Mouse (Mus musculus) intestine, embryonic 15.5 days (tissue): ENCODE results near the gene Cck. TPM values are rescaled to one million over a fixed set of nuclear protein-coding genes. Genes with fewer than 3 reads are reported as not detected.
A peak's percentile ranks its signal among the peaks of the same experiment; 100 is the strongest.

Source experiments
- ATAC-seq: fragments of 200-750 bp; cut with Nextera tagmentation; 2 replicates; pipeline ENCODE4 v1.8.0; 2017; ENCODE audit warnings: moderate TSS enrichment, moderate library complexity
- H3K27ac ChIP-seq: fragments of 300-500 bp; sonication (generic); 2 replicates; pipeline ENCODE4 v1.5.1; 2015; ENCODE audit warnings: mild to moderate bottlenecking, inconsistent platforms
- H3K27me3 ChIP-seq: fragments of 300-500 bp; sonication (generic); replicated peaks from 2 replicates; pipeline ENCODE4 v1.6.1; 2015; ENCODE audit warnings: inconsistent platforms
- H3K36me3 ChIP-seq: fragments of 300-500 bp; sonication (generic); 2 replicates; pipeline ENCODE4 v1.6.1; 2015; ENCODE audit warnings: inconsistent platforms
- H3K4me1 ChIP-seq: fragments of 300-500 bp; sonication (generic); replicated peaks from 2 replicates; pipeline ENCODE4 v1.6.1; 2015; ENCODE audit warnings: inconsistent platforms
- H3K4me2 ChIP-seq: fragments of 300-500 bp; sonication (generic); replicated peaks from 2 replicates; pipeline ENCODE4 v1.6.1; 2015; ENCODE audit warnings: mild to moderate bottlenecking, inconsistent platforms
- H3K4me3 ChIP-seq: fragments of 300-500 bp; sonication (generic); replicated peaks from 2 replicates; pipeline ENCODE4 v1.5.1; 2015; ENCODE audit warnings: inconsistent platforms
- H3K9ac ChIP-seq: fragments of 300-500 bp; sonication (generic); 2 replicates; pipeline ENCODE4 v1.6.1; 2015; ENCODE audit warnings: inconsistent platforms
- H3K9me3 ChIP-seq: fragments of 300-500 bp; sonication (generic); 2 replicates; pipeline ENCODE4 v1.6.1; 2016; ENCODE audit warnings: inconsistent platforms
- WGBS: fragments of 180-500 bp; shearing (Covaris S2); methylation state at CpG from one replicate; pipeline ENCODE4 v1.1.7; 2015; 5-methylcytosine and 5-hydroxymethylcytosine counted together
- polyA plus RNA-seq: library from polyadenylated mRNA; unstranded; fragments of >200 nt; fragmentation: Nextera tagmentation; extraction: Ambion mirVana; gene quantifications from 2 replicates; pipeline ENCODE4 v1.2.1, GENCODE M21; 2015

Gene Cck
- polyA plus RNA-seq = 29.6 and 33.9 TPM in 2 replicates

GRCm38 (mm10) chr9:121495529-121495928, at the start of gene Cck:
Gene Cck, minus strand, starts transcription at chr9:121495694.
- Histone ChIP-seq H3K4me2 (peak within 1 kb of the TSS; percentile 66), H3K27ac (no peak within 1 kb of the TSS), H3K9me3 (no peaks in the 10 kb centered on the region), H3K9ac (no peak within 1 kb of the TSS), H3K36me3 (no peaks in the 10 kb centered on the region), H3K4me3 (peak within 1 kb of the TSS; percentile 25), H3K27me3 (peaks cover 56% of the 10 kb centered on the region), H3K4me1 (peaks cover 19% of the 10 kb centered on the region)
- WGBS = 1% methylated on average over 12 of the region's 12 CpGs
- peak; percentile 69 for ATAC-seq

DNA sequence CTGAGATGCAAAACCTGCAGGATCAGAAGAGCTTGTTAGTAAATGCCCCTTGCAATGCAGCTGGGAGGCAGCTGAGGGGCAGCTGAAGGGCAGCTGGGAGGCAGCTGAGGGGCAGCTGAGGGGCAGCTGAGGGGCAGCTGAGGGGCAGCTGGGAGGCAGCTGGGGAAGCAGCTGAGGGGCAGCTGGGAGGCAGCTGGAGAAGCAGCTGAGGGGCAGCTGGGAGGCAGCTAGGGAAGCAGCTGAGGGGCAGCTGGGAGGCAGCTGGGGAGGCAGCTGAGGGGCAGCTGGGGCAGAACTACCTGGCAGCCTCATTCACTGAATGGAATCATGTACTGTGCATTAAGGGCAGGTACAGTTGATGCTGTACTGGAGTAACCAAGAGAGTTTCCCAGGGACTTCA, 46.0 kb upstream of the Cck start:
- Histone ChIP-seq H3K4me2 (no peak overlapping the region), H3K9me3 (no peaks in the 10 kb centered on the region), H3K4me1 (no peaks in the 10 kb centered on the region), H3K27ac (no peak overlapping the region), H3K27me3 (no peaks in the 10 kb centered on the region), H3K4me3 (no peak overlapping the region), H3K9ac (no peak overlapping the region), H3K36me3 (no peaks in the 10 kb centered on the region)
- no peak for ATAC-seq

- Histone ChIP-seq H3K9ac (no peak overlapping the region), H3K27me3 (no peaks in the 10 kb centered on the region), H3K9me3 (no peaks in the 10 kb centered on the region), H3K27ac (no peak overlapping the region), H3K4me1 (no peaks in the 10 kb centered on the region), H3K4me3 (no peak overlapping the region), H3K4me2 (no peak overlapping the region), H3K36me3 (no peaks in the 10 kb centered on the region)
- ATAC-seq = no peak
- 82% methylated on average over 9 of the region's 9 CpGs for WGBS
These were observed 37.1 kb upstream of the Cck start for GRCm38 (mm10) chr9:121532626-121533025.

GRCm38 (mm10) chr9:121528605-121529357, 33.3 kb upstream of the Cck start:
- H3K4me2 ChIP-seq = no peak overlapping the region
- H3K9me3 ChIP-seq = no peaks in the 10 kb centered on the region
- no peaks in the 10 kb centered on the region for H3K4me1 ChIP-seq
- ATAC-seq = no peak
- H3K27me3 ChIP-seq = no peaks in the 10 kb centered on the region
- H3K27ac ChIP-seq = no peak overlapping the region
- 64% methylated on average over 8 of the region's 8 CpGs for WGBS
- H3K36me3 ChIP-seq = no peaks in the 10 kb centered on the region
- no peak overlapping the region for H3K4me3 ChIP-seq
- no peak overlapping the region for H3K9ac ChIP-seq

DNA sequence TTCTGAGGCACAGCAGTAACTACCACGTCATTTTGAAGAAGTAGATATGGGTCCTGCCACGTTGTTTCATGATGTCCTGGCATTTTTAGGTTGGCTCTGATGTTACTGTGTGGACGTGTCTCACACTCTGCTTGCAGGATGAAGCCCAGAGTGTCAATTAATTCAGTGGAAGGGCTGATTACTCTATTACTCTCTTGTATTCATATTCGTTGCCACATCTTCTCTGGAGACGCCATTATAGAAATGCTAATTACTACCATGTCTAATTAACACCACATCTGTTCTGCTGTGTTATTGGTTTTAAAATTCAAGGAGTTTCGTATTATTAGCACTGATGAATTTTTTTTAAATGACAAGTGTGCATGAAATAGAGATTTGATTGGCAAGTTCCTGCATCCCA, 30.7 kb upstream of the Cck start:
- Histone ChIP-seq H3K4me2 (no peak overlapping the region), H3K36me3 (no peaks in the 10 kb centered on the region), H3K27me3 (no peaks in the 10 kb centered on the region), H3K9me3 (no peaks in the 10 kb centered on the region), H3K9ac (no peak overlapping the region), H3K4me3 (no peak overlapping the region), H3K4me1 (no peaks in the 10 kb centered on the region), H3K27ac (no peak overlapping the region)
- ATAC-seq = no peak
- 76% methylated on average over 6 of the region's 6 CpGs for WGBS

DNA sequence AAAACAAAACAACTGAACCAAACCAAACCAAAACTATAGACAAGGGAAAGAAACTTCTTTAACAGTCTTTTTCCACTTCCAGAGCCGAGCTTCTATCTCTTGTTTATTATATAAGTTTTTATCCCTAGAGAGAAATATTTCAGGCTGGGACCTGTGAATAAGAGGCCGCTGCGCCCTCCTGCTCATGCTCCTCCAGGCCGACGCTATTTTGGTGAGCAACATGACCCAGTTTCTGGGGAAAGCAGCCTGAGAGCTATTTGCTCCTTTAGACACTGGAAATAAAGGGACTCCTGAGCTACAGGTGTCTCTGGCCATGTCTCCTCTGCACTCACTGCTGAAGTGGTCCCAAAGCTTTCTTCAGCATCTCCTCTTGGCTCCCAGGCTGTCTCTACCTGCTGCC, 24.6 kb upstream of the Cck start:
- 76% methylated on average over 5 of the region's 5 CpGs for WGBS
- Histone ChIP-seq H3K4me3 (no peak overlapping the region), H3K9ac (no peak overlapping the region), H3K27ac (no peak overlapping the region), H3K27me3 (no peaks in the 10 kb centered on the region), H3K4me2 (no peak overlapping the region), H3K4me1 (no peaks in the 10 kb centered on the region), H3K9me3 (no peaks in the 10 kb centered on the region), H3K36me3 (no peaks in the 10 kb centered on the region)
- no peak for ATAC-seq

DNA sequence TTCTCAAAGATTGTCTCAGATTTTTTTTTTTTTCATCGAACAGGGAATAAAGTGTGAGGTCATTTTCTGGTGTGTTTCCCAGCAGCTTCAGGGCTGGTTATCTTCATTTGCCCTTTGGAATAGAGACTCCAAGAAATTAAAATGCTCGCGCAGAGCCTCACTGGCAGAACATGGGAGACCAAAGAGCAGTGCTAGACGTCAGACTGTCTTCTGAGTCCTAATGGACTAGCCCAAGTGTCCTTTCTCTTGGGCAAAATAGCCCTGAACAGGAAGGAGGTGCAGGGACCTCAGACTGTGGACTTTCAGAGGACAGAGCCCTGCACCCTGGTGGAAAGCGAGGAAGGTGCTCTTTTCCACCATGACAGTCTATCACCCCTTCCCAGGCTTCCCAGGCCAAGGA, 19.0 kb upstream of the Cck start:
- H3K36me3 ChIP-seq = no peaks in the 10 kb centered on the region
- H3K27me3 ChIP-seq = no peaks in the 10 kb centered on the region
- 72% methylated on average over 5 of the region's 5 CpGs for WGBS
- no peak overlapping the region for H3K4me2 ChIP-seq
- no peaks in the 10 kb centered on the region for H3K9me3 ChIP-seq
- H3K4me1 ChIP-seq = no peaks in the 10 kb centered on the region
- H3K27ac ChIP-seq = no peak overlapping the region
- H3K9ac ChIP-seq = no peak overlapping the region
- H3K4me3 ChIP-seq = no peak overlapping the region
- ATAC-seq = no peak

DNA sequence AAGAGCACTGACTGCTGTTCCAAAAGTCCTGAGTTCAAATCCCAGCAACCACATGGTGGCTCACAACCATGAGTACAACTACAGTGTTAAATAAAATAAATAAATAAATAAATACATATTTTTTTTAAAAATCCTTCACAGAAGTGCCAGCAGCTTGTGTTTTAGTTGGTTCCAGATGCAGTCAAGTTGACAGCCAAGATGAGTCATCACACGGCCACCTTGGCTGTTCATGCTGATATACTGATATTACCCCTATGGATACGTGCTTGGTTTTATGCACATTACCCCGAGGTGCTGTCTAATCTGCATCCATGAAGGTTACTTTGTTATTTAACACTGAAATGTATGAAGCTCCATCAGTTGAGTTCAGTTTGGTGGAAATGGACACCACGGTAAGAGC, 16.4 kb upstream of the Cck start:
- no peaks in the 10 kb centered on the region for H3K9me3 ChIP-seq
- H3K27me3 ChIP-seq = no peaks in the 10 kb centered on the region
- H3K4me1 ChIP-seq = no peaks in the 10 kb centered on the region
- no peak for ATAC-seq
- H3K9ac ChIP-seq = no peak overlapping the region
- H3K4me3 ChIP-seq = no peak overlapping the region
- 84% methylated on average over 4 of the region's 4 CpGs for WGBS
- H3K4me2 ChIP-seq = no peak overlapping the region
- H3K27ac ChIP-seq = no peak overlapping the region
- no peaks in the 10 kb centered on the region for H3K36me3 ChIP-seq

- Histone ChIP-seq H3K9ac (no peak overlapping the region), H3K27me3 (no peaks in the 10 kb centered on the region), H3K4me3 (no peak overlapping the region), H3K27ac (no peak overlapping the region), H3K36me3 (no peaks in the 10 kb centered on the region), H3K9me3 (no peaks in the 10 kb centered on the region), H3K4me1 (no peaks in the 10 kb centered on the region), H3K4me2 (no peak overlapping the region)
- ATAC-seq = no peak
- WGBS = 67% methylated on average over 8 of the region's 8 CpGs
These were observed 11.1 kb upstream of the Cck start for GRCm38 (mm10) chr9:121506478-121507180.

- Histone ChIP-seq H3K4me3 (no peak overlapping the region), H3K27ac (no peak overlapping the region), H3K9me3 (no peaks in the 10 kb centered on the region), H3K4me2 (no peak overlapping the region), H3K9ac (no peak overlapping the region), H3K27me3 (no peaks in the 10 kb centered on the region), H3K36me3 (no peaks in the 10 kb centered on the region), H3K4me1 (no peaks in the 10 kb centered on the region)
- 88% methylated on average over 8 of the region's 8 CpGs for WGBS
- no peak for ATAC-seq
These were observed 9.9 kb upstream of the Cck start for GRCm38 (mm10) chr9:121505346-121505745.

DNA sequence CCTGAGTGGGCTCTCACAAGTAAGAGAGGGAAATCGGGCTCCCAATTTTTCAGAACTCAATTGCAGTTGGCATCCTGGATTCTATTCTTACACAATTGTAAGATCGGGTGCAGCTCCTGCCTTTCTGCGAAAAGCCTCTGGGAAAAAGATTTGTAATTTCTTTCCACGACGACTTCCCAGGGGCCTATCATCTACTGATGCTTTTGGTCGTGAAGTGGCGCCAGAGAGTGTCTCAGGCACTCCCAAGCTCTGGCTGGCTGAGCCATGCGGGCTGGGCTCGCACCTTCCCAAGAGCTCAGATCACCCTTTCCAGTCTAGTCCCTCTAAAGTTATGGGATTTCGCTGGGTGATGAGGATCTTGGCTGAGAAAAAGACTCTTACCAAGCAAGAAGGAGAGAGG, 608 bp upstream of the Cck start:
- Histone ChIP-seq H3K9ac (no peak overlapping the region), H3K4me2 (peak overlapping the region; percentile 51; the same call in 1 of the 2 replicates), H3K9me3 (no peaks in the 10 kb centered on the region), H3K27ac (no peak overlapping the region), H3K36me3 (no peaks in the 10 kb centered on the region), H3K4me1 (peaks cover 19% of the 10 kb centered on the region), H3K4me3 (no peak overlapping the region), H3K27me3 (peaks cover 56% of the 10 kb centered on the region)
- 27% methylated on average over 10 of the region's 10 CpGs for WGBS
- no peak for ATAC-seq

- 3% methylated on average over 48 of the region's 48 CpGs for WGBS
- Histone ChIP-seq H3K4me3 (peak overlapping the region; percentile 25), H3K27ac (no peak overlapping the region), H3K9me3 (no peaks in the 10 kb centered on the region), H3K4me1 (peaks cover 19% of the 10 kb centered on the region), H3K4me2 (peak overlapping the region; percentile 66), H3K36me3 (no peaks in the 10 kb centered on the region), H3K9ac (peak overlapping the region; percentile 18; the same call in 1 of the 2 replicates), H3K27me3 (peaks cover 59% of the 10 kb centered on the region)
- ATAC-seq = 0 out of 2 replicates have a peak, but pooled peaks have one; percentile 45
These were observed 1.3 kb downstream of the Cck start for GRCm38 (mm10) chr9:121494006-121494767.
